ENCODE assay signal across 29 mouse cellular contexts in the genomic region with DNA sequence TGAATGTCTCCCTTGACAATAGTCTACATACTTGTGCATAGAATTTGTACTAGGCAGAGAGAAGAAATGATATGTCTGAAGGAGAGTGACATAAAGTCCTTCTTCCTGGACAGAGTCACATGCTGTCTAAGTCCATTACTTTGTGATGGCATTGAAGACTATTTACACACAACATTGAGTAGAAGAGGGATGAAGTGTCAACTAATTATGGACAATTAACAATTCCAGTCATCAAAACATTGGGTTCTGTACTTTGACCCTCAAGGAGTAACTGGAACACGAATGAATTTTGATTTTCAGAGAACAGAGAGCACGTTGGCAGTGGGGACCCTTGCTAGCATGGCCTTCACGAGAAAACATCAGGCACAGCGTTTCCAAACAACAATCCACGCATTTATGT.
"Had no signal": no experiment of that assay in that cellular context is flagged by ENCODE, and none has a peak within 500 bp of the region (broad histone marks: within the 10 kb centered on the region; RNA-seq: fewer than 3 reads in every experiment).

No protein-coding gene starts in this region.

- H3K4me3 ChIP-seq: heart, embryonic 10.5 days; heart, embryonic 12.5 days; heart, embryonic 13.5 days; heart, embryonic 15.5 days; hindbrain, embryonic 10.5 days; hindbrain, embryonic 12.5 days; hindbrain, embryonic 13.5 days; hindbrain, embryonic 15.5 days; intestine, embryonic 15.5 days; kidney, embryonic 15.5 days; layer of hippocampus, adult 2 months had no signal

- H3K36me3 ChIP-seq: heart, embryonic 10.5 days; heart, embryonic 12.5 days; heart, embryonic 13.5 days; heart, embryonic 15.5 days; hindbrain, embryonic 10.5 days; hindbrain, embryonic 12.5 days; hindbrain, embryonic 13.5 days; hindbrain, embryonic 15.5 days; intestine, embryonic 15.5 days; kidney, embryonic 15.5 days had no signal

- H3K27me3 ChIP-seq: heart, embryonic 12.5 days; heart, embryonic 13.5 days; heart, embryonic 15.5 days; hindbrain, embryonic 12.5 days; hindbrain, embryonic 13.5 days; hindbrain, embryonic 15.5 days; intestine, embryonic 15.5 days; kidney, embryonic 15.5 days had no signal

- H3K27ac ChIP-seq: heart, embryonic 10.5 days; heart, embryonic 13.5 days; heart, embryonic 15.5 days; hindbrain, embryonic 10.5 days; hindbrain, embryonic 12.5 days; hindbrain, embryonic 13.5 days; hindbrain, embryonic 14.5 days; hindbrain, embryonic 15.5 days; hindbrain, postnatal 0 days; intestine, embryonic 15.5 days; kidney, embryonic 15.5 days; kidney, postnatal 0 days; layer of hippocampus, adult 2 months had no signal

- H3K4me1 ChIP-seq: heart, embryonic 10.5 days; heart, embryonic 12.5 days; heart, embryonic 13.5 days; heart, embryonic 15.5 days; hindbrain, embryonic 10.5 days; hindbrain, embryonic 12.5 days; hindbrain, embryonic 15.5 days; kidney, embryonic 15.5 days had no signal

- H3K9me3 ChIP-seq: heart, embryonic 10.5 days; heart, embryonic 12.5 days; heart, embryonic 13.5 days; heart, embryonic 15.5 days; hindbrain, embryonic 10.5 days; hindbrain, embryonic 12.5 days; hindbrain, embryonic 13.5 days; hindbrain, embryonic 15.5 days; intestine, embryonic 15.5 days; kidney, embryonic 15.5 days had no signal

- DNase-seq: heart, postnatal 10 days; heart, postnatal 14 days; heart, postnatal 36 days; heart, postnatal 4 days; kidney, adult 11 months; kidney, adult 18-20 months; kidney, adult 8-10 months; kidney, adult 9 months; kidney, postnatal 10 days; kidney, postnatal 14 days; kidney, postnatal 25 days; kidney, postnatal 36 days; kidney, postnatal 4 days; layer of hippocampus, adult 9-11 months; layer of hippocampus, postnatal 36 days had no signal
